Mouse (Mus musculus) left cerebral cortex, adult 9 months (tissue): ENCODE measurements around the gene Mapkap1.
"Not testable (repeated sequence)": the region's sequence is repeated elsewhere in the genome, so short reads cannot be mapped to it uniquely, and the experiment has no call there.

Source experiments
- DNase-seq, 2 experiments: peaks; one replicate each; pipeline ENCODE4 v3.0.0; 2022; ENCODE audit warnings: low spot score in 2 of 2

The Mapkap1 gene

DNA sequence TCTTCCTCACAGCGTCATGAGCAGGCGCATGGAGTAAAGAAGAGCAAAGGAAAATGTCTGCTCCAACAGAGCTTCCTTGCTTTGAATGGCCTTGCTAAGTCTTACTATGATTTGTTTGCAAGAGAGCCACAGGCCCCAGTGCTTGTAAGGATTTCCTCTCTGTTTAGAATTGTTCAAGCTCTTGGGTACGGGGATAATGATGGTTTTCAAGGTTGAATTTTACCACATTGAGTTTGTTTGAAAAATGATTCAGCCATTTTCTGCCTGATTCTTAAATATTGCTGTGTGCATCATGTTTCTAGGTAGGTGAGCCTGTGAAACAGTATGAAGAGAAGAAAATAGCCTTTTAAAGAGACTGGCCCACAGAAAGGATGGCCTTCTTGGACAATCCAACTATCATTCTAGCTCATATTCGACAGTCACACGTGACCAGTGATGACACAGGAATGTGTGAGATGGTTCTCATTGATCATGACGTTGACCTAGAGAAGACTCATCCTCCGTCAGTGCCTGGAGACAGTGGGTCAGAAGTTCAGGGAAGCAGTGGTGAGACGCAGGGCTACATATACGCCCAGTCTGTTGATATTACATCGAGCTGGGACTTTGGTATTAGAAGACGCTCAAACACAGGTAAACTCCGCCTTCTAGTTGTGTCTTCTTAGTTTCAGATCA is 25.3 kb downstream of the Mapkap1 start:
- DNase-seq: no peak

DNA sequence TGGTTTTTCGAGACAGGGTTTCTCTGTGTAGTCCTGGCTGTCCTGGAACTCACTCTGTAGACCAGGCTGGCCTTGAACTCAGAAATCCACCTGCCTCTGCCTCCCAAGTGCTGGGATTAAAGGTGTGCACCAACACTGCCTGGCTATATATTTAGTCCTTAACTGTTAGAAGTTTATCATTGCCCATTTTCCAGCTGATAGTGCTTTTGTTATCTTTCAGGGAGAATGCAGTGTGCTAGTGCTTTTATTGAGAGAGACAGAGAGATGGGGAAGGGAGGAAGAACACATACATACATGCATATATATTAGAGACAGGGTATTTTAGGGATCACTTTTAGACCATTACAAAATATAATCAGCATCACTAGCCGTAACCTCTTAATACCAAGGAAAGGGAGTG is 26.3 kb downstream of the Mapkap1 start:
- not testable (repeated sequence) for DNase-seq

DNA sequence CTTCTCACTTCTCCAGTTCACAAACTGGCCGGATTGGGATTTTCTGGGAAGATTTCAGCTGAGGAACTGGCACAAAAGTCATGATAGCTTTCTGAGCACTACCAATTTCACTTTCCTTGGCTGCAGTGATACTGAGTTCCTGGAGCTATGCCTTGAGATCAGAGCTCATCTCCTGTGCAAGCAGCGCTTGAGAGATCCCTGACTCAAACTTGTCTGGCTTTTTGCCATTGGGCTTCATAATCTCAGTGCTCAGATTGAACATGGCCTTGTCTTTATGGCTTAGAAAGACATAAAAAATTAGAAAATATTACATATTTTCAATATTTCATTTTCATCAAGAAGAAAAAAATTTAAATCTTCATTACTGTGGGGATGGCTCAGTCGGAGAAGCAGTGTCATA is 29.8 kb downstream of the Mapkap1 start:
- DNase-seq: no peak

DNA sequence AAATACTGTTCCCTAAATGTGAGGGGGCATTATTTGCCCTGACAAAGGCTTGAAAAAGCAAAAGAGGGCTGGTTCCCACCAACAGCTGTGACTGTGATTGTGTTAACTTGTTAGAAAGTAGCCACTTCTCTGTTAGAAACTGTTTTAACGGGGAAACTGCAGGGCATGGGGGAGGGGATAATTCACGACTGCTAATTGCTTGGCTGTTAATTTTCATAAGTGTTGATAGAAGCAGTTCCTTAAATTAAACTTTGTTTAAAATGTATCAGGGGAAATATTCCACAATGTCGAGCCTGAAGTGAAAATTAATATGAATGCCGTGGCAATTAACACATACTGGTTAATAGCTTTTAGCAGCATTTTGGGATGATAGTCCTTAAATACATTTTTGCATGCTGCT is 42.2 kb downstream of the Mapkap1 start:
- DNase-seq: no peak

DNA sequence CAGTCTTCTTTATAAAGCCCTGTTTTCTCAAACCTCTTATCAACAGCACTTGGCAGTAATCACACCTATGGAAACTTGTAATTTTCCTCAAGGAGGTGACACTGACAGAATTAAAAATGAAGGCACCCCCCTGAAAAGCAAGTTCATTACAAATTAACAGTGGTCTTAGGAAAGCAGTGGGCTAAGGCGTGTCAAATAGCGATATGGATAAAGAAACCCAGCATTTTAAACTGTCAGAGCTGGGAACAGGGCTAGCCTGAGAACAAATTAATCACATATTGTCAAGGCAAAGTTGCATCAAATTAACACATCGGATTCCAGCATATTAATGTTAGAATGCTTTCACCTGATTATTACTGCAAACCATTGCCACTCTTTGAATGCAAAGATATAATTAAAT is 55.9 kb downstream of the Mapkap1 start:
- DNase-seq: no peak

DNA sequence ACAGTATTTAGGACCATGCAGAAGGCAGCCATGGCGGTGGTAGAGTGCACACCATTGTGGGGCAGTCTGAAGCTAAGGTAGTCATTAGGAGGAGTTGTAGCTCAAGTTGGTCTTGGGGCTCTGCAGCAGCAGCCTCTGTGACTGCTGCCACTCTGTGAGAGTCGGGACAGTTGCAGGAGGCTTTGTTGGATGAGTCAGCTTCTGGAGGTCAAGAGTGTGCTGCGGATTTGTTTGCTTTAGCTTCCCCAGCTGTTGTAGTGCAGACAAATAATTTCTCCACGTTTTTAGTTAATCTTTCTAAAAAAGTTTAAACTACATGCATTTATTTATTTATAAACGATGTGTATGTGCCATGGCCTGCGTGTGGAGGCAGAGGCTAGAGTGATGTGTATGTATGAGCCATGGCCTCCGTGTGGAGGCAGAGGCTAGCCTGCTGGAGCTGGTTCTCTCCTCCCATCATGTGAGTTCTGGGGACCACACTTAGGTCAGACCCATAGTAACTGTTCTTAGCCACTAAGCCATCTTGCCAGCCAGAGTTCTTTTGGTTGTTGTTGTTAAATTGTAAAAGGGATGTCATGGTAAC is 62.1 kb downstream of the Mapkap1 start:
- DNase-seq: no peak

DNA sequence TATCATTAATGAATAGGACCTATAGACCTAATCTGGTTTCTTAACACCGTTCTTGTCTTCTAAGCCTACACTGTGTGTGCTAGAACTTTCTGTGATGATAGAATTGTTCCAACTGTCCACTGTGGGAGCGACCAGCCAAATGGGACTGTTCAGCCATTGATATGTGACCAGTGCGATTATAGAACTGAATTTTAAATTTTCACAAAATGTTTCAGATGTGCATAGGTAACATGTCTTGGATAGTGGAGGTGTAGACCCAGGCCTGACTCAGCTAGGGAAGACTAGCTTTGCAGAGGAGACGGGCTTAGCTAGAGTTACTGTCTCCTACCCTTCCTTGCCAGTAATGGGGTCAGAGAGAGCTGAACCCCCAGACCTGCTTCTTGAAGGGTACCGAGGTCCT is 62.8 kb downstream of the Mapkap1 start:
- no peak for DNase-seq

DNA sequence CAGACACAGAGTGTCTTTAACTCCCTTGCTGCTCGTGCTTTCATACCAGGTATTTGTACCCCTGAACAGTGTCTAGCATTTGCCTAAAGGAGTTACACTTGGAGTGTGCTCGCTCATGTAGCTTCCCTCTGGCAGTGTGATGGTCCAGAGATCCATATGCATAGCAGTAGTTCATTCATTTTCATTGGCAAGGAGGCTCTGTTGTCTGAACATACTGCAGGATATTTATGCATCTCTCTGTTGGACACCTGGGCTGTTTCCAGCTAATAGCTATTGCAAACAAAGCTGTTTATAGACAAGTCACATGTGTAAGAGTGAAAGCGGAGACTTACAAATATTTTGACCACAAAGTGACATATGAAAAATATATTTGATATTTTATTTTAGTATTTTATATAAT is 67.2 kb downstream of the Mapkap1 start:
- DNase-seq: no peak

DNA sequence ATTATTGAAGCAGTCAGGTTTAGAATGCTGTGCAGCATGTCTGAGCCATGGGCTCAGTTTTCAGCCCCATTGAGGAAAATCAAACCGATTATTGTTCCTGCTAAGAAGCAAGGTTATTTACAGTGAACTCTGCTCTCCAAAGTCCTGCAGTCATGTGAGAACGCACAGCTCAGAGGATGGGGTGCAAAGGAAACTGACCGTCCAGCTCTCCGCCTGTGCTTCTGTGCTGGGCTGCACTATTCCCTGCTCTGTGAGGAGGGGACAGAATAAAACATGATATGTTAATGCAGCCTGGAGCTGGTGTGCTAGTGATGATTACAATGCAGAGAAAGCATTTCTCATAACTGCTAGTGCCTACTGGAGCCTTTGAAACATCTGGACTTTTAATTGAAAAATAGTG is 74.8 kb downstream of the Mapkap1 start:
- DNase-seq: no peak

DNA sequence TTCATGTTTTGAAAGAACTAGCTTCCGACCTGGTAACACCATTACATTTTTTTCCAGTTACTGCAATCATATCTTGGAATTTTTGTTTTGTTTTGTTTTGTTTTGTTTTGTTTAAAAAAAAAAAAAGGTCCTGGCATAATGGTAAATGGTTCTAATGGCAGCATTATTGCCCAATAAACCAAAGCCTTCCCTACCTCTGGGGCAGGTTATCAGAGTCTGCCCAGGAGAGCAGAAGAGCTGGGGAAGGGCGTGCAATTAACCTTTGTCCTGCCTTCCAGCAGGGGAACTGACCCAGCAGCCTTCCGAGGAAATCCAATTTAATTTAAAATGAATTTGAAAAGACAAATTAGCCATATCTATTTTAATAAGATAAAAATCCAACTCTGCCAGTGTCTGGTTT is 75.5 kb downstream of the Mapkap1 start:
- no peak for DNase-seq

DNA sequence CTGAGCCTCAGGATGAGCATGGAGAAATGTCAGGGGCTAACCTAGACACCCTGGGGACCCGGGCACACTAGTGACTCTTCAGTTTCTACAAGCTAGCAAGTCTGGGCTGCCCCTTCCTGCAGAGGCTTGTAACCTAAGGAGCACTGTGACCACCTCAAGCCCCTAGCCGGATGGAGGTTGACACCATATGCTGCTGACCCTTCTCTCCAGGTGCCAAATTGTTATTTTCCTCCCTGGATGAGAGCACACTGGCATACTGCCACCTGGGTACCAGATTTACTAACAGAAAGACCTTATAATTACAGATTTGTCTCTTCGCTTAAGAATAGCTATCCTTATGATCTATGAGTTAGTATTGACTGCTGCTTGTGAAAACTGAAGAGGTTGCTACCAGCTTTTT is 76.0 kb downstream of the Mapkap1 start:
- no peak for DNase-seq

DNA sequence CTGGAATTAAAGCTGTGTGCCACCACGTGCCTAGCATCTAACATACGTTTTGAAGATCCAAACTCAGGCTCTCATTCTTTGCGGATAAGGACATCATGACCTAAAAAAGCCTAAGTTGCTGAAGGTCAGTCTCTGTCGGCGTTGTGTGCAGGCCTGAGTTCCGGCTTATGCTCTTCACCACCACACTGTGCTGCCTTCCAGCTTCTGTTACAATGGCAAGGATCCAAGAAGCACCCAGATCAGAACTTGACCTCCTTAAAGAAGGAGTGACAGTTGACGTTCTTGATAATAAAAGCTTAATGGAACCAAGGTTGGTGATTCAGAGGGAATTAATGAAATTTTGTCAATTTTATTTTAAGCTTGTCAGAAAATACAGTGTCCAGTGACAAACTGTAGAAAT is 80.7 kb downstream of the Mapkap1 start:
- no peak for DNase-seq

DNA sequence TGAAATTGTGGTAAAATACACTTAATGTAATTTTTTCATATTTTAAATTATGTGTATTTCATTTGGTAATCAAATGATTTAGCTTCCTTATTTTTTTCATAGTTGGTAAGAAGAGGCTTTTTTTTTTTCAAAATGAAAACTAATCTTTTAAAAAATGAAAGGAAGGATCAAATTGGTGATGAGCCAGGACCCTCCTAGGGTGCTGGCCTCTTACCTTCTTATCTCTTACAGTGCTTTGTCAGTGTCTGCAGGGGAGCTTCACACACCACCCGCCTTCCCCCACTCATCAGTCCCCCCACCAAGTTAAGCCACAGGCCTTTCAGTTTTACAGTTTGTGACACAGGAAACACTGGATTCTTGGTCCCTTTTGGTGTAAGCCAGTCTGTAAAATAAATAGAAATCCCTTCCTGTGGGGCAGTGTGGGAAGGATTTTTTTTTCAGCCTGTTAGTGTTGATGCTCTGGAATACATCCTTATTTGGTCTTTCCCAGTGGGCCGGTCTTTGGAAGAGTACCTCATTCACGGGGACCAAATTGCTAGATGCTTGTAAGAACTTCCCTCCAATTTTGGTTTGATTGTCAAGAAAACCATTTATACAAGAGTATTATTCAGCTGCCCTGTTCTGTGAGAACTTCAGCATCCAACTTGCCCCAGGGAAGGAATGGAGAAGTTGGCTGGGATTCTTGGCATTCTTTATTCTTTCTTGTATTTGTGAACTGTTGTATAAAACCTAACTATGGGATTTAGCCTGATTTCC is 97.6 kb downstream of the Mapkap1 start:
- no peak for DNase-seq

DNA sequence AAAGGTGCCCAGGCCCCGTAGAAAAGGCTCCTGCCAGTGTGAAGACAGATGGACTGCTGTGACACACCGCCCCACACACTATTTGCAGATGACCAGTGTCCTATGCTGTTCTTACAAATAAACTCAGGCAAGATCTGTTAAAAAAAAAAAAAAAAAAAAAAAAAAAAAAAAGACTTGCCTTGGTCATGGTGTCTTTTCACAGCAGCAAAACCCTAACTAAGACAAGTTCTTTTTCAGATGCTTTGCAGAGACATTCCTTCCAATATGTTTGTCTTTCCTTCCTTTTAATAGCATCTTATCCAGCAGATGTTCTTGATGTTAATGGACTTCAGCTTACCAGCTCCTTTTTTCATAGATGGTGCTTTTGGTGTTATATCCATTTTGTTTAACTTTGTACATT is 99.6 kb downstream of the Mapkap1 start:
- DNase-seq: not testable (repeated sequence)

DNA sequence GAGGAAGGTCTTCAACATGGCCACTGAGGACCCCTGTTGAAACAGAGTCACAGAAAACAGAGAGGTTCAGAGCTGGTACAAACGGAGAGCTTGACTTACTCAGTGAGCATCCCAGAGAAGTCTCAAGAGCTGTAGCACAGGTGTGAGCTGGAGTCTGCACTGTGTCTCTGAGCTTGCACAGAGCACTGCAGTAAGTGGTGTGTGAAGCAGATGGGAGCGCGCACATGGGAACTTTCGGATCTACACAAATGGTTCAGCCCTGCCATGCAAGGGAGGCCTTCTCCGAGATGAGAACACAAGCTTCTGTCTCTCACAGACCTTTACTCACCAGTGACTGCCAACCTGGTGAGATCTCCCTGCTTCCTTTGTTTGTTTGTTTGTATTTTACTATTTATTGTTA is 103.3 kb downstream of the Mapkap1 start:
- DNase-seq: no peak

DNA sequence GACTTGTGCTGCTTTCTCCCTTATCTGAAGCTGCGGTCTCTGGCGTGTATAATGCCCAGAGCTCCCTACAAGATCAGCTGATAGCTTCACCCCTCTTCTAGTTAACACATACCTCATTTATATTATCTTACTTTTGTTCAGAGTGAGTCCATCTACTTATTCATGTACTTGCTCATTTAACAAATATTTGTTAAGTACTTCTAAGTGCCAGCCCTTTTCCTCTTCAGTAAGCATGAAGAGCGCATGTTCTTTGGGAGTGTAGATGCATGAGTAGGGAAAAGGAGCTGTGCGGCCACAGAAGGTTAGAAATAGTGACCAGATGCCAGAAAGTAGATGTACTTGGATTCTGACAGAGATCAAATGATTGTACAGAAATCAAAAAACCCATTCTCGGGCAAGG is 108.7 kb downstream of the Mapkap1 start:
- DNase-seq: no peak

DNA sequence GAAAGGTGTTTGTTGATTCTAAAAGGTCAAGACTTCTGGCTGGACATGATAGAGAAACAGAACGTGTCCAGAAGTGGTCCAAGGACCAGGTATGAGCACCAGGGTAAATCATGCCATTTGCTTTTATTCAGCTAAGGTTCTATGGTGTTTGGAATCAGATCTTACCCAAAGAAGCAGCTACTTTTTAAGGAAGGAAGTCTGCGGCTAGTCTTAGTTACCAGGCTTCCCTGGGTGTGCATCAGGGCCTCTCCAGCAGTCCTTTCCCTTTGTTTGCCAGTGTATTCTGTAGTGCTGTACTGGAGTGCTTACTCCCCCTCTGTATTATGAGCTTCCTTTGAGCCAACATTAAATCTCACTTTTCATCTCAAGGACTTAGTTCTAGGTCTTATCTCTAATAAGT is 111.5 kb downstream of the Mapkap1 start:
- no peak for DNase-seq

DNA sequence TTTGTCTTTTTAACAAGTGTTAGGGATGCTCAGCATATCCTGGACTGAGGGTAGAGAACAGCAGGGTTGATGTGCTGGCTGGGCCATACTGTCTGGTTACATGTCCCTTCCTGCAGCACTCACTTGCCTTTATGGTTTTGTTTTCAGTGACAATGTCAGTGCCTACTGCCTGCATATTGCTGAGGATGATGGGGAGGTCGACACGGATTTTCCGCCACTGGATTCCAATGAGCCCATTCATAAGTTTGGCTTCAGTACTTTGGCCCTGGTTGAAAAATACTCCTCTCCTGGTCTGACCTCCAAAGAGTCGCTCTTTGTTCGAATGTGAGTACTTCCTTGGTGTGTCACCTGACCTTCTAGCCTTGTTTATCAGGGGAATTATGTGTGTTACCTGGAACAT is 112.0 kb downstream of the Mapkap1 start:
- no peak for DNase-seq

DNA sequence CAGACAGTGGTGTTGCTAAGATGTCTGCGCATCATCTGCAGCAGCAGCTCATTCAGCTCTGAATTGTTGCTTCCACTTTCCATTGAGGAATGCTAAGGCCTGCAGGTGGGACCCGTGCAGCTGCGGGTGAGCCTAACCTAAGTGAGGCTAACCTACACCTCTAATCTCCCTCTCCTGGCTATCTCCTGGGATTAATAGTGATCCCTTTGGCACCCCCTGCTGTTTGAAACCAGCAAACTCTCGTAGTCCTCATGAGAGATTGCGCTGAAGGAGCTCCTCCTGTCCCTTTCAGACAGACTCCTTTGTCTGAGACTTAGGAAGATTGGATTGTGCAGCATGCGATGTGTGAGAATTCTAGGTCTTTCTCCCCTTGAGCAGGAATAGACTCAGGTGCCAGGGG is 113.0 kb downstream of the Mapkap1 start:
- peak in 1 of 2 experiments; percentile 64 for DNase-seq

DNA sequence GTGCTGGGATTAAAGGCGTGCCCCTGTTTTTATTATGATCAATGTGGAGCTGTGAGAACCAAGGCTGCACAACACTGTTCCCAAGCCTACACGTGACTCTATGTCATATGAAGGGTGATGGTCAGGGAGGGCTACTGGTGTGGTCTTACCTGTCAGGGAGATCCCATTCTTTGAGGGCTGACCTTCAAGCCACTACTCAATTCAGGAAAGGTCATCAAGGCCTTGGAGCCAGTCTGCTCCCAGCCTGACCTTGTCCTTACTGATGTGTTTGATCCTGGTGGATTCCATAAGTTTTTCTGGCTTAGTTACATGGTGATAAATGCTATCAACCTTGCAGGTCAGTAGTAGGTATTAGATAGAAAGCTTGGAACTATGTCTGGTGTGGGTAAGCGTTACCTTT is 114.8 kb downstream of the Mapkap1 start:
- no peak for DNase-seq

DNA sequence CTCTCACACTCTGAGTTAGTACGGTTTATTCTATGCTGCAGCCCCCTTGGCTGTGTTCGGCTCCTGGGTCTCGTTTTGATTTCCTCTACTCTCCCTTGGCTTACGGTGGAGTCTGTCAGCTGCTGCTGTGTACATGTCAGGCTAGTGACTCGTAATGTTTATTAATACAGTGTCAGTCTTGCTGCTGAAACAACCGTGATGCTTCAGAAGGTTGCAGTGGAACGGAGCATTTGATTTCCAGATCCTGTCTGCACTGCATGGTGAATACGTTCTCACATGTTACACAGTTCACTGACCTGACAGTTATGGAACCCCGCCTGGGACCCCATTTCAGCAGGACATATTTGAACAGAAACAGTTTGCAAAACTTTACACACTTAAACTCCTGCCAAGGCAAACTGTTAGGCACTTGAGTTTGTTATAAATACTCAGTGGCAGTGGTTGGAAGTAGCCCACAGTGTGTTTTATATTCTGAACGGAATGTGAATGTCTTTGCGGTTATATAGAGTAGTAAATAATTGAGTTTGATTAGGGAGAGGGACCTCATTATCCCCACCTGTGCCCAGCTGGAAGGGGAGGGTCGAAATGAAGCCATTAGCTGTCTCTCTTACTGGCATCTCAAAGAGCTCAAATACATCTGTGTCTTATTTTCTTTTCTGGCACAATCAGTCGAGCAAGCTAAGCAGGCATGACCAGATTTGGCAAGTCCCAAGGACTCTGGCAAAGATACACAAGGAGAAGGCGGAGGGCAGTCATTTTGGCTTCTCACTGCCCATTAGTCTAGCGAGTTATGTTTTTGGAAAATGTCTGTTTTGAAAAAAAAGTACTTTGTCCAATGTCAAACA is 120.2 kb downstream of the Mapkap1 start:
- DNase-seq: no peak

DNA sequence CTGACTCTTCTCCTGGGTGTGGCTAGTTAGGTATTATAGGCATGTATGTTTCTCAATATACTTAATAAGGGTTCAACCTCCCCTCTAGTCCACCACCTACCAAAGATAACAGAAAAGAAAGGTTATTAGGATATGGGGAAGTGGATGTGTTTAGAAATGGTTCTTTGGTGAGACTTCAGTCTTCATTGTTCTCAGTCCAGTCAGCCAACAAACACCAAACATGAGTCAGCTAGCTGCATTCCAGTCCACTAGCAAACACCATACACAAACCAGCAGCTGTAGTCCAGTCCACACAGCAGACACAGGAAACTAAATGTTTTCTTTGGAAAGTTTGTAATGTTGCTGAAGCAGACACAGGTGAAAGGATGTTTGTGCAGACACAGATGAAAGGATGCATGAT is 121.9 kb downstream of the Mapkap1 start:
- DNase-seq: no peak
